Mouse (Mus musculus) neural tube, embryonic 13.5 days (tissue): ENCODE measurements around the gene Nprl3. TPM values are rescaled to one million over a fixed set of nuclear protein-coding genes. Genes with fewer than 3 reads are reported as not detected.
"Not testable (repeated sequence)": the region's sequence is repeated elsewhere in the genome, so short reads cannot be mapped to it uniquely, and the experiment has no call there.

Experiments used
- ATAC-seq: fragments of 200-750 bp; cut with Nextera tagmentation; 2 replicates; pipeline ENCODE4 v1.8.0; 2017; ENCODE audit warnings: low read depth, mild to moderate bottlenecking, moderate TSS enrichment, moderate library complexity
- H3K27ac ChIP-seq: fragments of 300-500 bp; sonication (generic); replicated peaks from 2 replicates; pipeline ENCODE4 v1.5.1; 2015; ENCODE audit warnings: moderate library complexity, mild to moderate bottlenecking, inconsistent platforms
- H3K27me3 ChIP-seq: fragments of 300-500 bp; sonication (generic); 2 replicates; pipeline ENCODE4 v1.6.1; 2015; ENCODE audit warnings: mild to moderate bottlenecking, inconsistent platforms
- H3K36me3 ChIP-seq: fragments of 300-500 bp; sonication (generic); 2 replicates; pipeline ENCODE4 v1.6.1; 2015; ENCODE audit warnings: mild to moderate bottlenecking, inconsistent platforms
- H3K4me1 ChIP-seq: fragments of 300-500 bp; sonication (generic); replicated peaks from 2 replicates; pipeline ENCODE4 v1.6.1; 2015; ENCODE audit warnings: inconsistent platforms
- H3K4me2 ChIP-seq: fragments of 300-500 bp; sonication (generic); 2 replicates; pipeline ENCODE4 v1.6.1; 2015; ENCODE audit warnings: inconsistent platforms, mild to moderate bottlenecking, moderate library complexity
- H3K4me3 ChIP-seq: fragments of 300-500 bp; sonication (generic); 2 replicates; pipeline ENCODE4 v1.5.1; 2015; ENCODE audit warnings: mild to moderate bottlenecking, inconsistent platforms
- H3K9ac ChIP-seq: fragments of 300-500 bp; sonication (generic); 2 replicates; pipeline ENCODE4 v1.6.1; 2015; ENCODE audit warnings: moderate library complexity, mild to moderate bottlenecking, inconsistent platforms
- H3K9me3 ChIP-seq: fragments of 300-500 bp; sonication (generic); 2 replicates; pipeline ENCODE4 v1.6.1; 2016; ENCODE audit warnings: inconsistent platforms
- WGBS: fragments of 180-500 bp; shearing (Covaris S2); methylation state at CpG from one replicate; pipeline ENCODE4 v1.1.7; 2015; 5-methylcytosine and 5-hydroxymethylcytosine counted together
- polyA plus RNA-seq: library from polyadenylated mRNA; unstranded; fragments of >200 nt; fragmentation: Nextera tagmentation; extraction: Ambion mirVana; gene quantifications from 2 replicates; pipeline ENCODE4 v1.2.1, GENCODE M21; 2015

Gene Nprl3
- polyA plus RNA-seq, 1 experiment from 2014 or later = 42.8 TPM

- Histone ChIP-seq H3K4me3 (no peak overlapping the region), H3K4me2 (peak overlapping the region; percentile 96), H3K27me3 (peaks cover 34% of the 10 kb centered on the region), H3K36me3 (no peaks in the 10 kb centered on the region), H3K4me1 (peaks cover 65% of the 10 kb centered on the region), H3K9me3 (no peaks in the 10 kb centered on the region), H3K27ac (no peak overlapping the region), H3K9ac (peak overlapping the region; percentile 31; the same call in 1 of the 2 replicates)
- no peak for ATAC-seq
- 87% methylated on average over 10 of the region's 10 CpGs for WGBS
Observed at GRCm38 (mm10) chr11:32219287-32219686, 48.2 kb downstream of the Nprl3 start.

- H3K4me3 ChIP-seq = no peak overlapping the region
- H3K36me3 ChIP-seq = peaks cover under 1% of the 10 kb centered on the region; the same call in 1 of the 2 replicates
- H3K9ac ChIP-seq = peak overlapping the region; percentile 1; the same call in 1 of the 2 replicates
- no peak for ATAC-seq
- peak overlapping the region; percentile 38; the same call in 1 of the 2 replicates for H3K27ac ChIP-seq
- H3K9me3 ChIP-seq = no peaks in the 10 kb centered on the region
- 45% methylated on average over 6 of the region's 6 CpGs for WGBS
- peaks cover 27% of the 10 kb centered on the region for H3K27me3 ChIP-seq
- H3K4me1 ChIP-seq = peaks cover 60% of the 10 kb centered on the region
- peak overlapping the region; percentile 96; the same call in 1 of the 2 replicates for H3K4me2 ChIP-seq
Observed at GRCm38 (mm10) chr11:32218501-32219050, 48.9 kb downstream of the Nprl3 start.

- peaks cover 48% of the 10 kb centered on the region for H3K4me1 ChIP-seq
- WGBS = 21% methylated on average over 8 of the region's 8 CpGs
- peaks cover 12% of the 10 kb centered on the region for H3K27me3 ChIP-seq
- no peak overlapping the region for H3K4me3 ChIP-seq
- H3K27ac ChIP-seq = no peak overlapping the region
- H3K36me3 ChIP-seq = peaks cover 17% of the 10 kb centered on the region; the same call in 1 of the 2 replicates
- H3K9me3 ChIP-seq = no peaks in the 10 kb centered on the region
- ATAC-seq = peak; percentile 27; the same call in 1 of the 2 replicates
- no peak overlapping the region for H3K4me2 ChIP-seq
- no peak overlapping the region for H3K9ac ChIP-seq
Observed at GRCm38 (mm10) chr11:32216851-32217250, 50.7 kb downstream of the Nprl3 start.

GRCm38 (mm10) chr11:32215372-32216162 is 51.9 kb downstream of the Nprl3 start:
- no peaks in the 10 kb centered on the region for H3K9me3 ChIP-seq
- no peak overlapping the region for H3K4me2 ChIP-seq
- peaks cover 28% of the 10 kb centered on the region for H3K36me3 ChIP-seq
- H3K27ac ChIP-seq = no peak overlapping the region
- H3K27me3 ChIP-seq = peaks cover 2% of the 10 kb centered on the region
- H3K4me3 ChIP-seq = no peak overlapping the region
- whole genome bisulfite sequencing = 94% methylated on average over 18 of the region's 18 CpGs
- no peak for ATAC-seq
- H3K4me1 ChIP-seq = peaks cover 37% of the 10 kb centered on the region
- H3K9ac ChIP-seq = no peak overlapping the region

GRCm38 (mm10) chr11:32210623-32211022 is 56.9 kb downstream of the Nprl3 start:
- Histone ChIP-seq H3K9ac (no peak overlapping the region), H3K4me3 (no peak overlapping the region), H3K36me3 (peaks cover 60% of the 10 kb centered on the region), H3K4me1 (peaks cover 9% of the 10 kb centered on the region), H3K4me2 (no peak overlapping the region), H3K27ac (no peak overlapping the region), H3K9me3 (no peaks in the 10 kb centered on the region), H3K27me3 (no peaks in the 10 kb centered on the region)
- no peak for ATAC-seq
- WGBS = 90% methylated on average over 9 of the region's 9 CpGs

GRCm38 (mm10) chr11:32205058-32205873 is 62.2 kb downstream of the Nprl3 start, which contains the start of gene Snrnp25:
TSS of gene Snrnp25 (plus strand) at chr11:32205415.
- ATAC-seq = peak; percentile 100
- H3K27ac ChIP-seq = 0 out of 2 replicates have a peak within 1 kb of the TSS, but pooled peaks have one; percentile 20
- H3K9me3 ChIP-seq = no peaks in the 10 kb centered on the region
- peaks cover 17% of the 10 kb centered on the region for H3K4me1 ChIP-seq
- peak within 1 kb of the TSS; percentile 60 for H3K4me3 ChIP-seq
- WGBS = under 1% methylated on average over 52 of the region's 52 CpGs
- peak within 1 kb of the TSS; percentile 76 for H3K9ac ChIP-seq
- H3K4me2 ChIP-seq = peak within 1 kb of the TSS; percentile 83
- H3K36me3 ChIP-seq = peaks cover 29% of the 10 kb centered on the region
- H3K27me3 ChIP-seq = no peaks in the 10 kb centered on the region

GRCm38 (mm10) chr11:32201922-32202685 is 65.4 kb downstream of the Nprl3 start:
- H3K4me2 ChIP-seq = no peak overlapping the region
- no peak for ATAC-seq

GRCm38 (mm10) chr11:32200992-32201391 is 66.5 kb downstream of the Nprl3 start:
- not testable (repeated sequence) for H3K4me2 ChIP-seq, H3K27ac ChIP-seq, H3K36me3 ChIP-seq, H3K9ac ChIP-seq, ATAC-seq, H3K9me3 ChIP-seq, H3K4me3 ChIP-seq, H3K27me3 ChIP-seq
- 64% methylated on average over 1 of the region's 1 CpGs for WGBS
- H3K4me1 ChIP-seq = peaks cover 12% of the 10 kb centered on the region

More at GRCm38 (mm10) chr11:32201922-32202685, 65.4 kb downstream of the Nprl3 start:
- Histone ChIP-seq H3K4me1 (peaks cover 17% of the 10 kb centered on the region), H3K27ac (no peak overlapping the region), H3K4me3 (no peak overlapping the region), H3K27me3 (no peaks in the 10 kb centered on the region), H3K9me3 (no peaks in the 10 kb centered on the region), H3K36me3 (no peaks in the 10 kb centered on the region), H3K9ac (no peak overlapping the region)
- 82% methylated on average over 11 of the region's 11 CpGs for WGBS

GRCm38 (mm10) chr11:32200075-32200601 is 67.4 kb downstream of the Nprl3 start, which contains the start of gene Il9r:
TSS of gene Il9r (minus strand) at chr11:32200279.
- H3K36me3 ChIP-seq = no peaks in the 10 kb centered on the region
- no peak within 1 kb of the TSS for H3K4me2 ChIP-seq
- WGBS = 77% methylated on average over 10 of the region's 10 CpGs
- peaks cover 7% of the 10 kb centered on the region for H3K4me1 ChIP-seq
- H3K4me3 ChIP-seq = no peak within 1 kb of the TSS
- no peak for ATAC-seq
- no peaks in the 10 kb centered on the region for H3K27me3 ChIP-seq
- no peak within 1 kb of the TSS for H3K27ac ChIP-seq
- no peaks in the 10 kb centered on the region for H3K9me3 ChIP-seq
- 0 out of 2 replicates have a peak within 1 kb of the TSS, but pooled peaks have one; percentile 26 for H3K9ac ChIP-seq

- Histone ChIP-seq H3K27ac (no peak overlapping the region), H3K4me1 (no peaks in the 10 kb centered on the region), H3K36me3 (no peaks in the 10 kb centered on the region), H3K27me3 (no peaks in the 10 kb centered on the region), H3K9ac (0 out of 2 replicates have a peak overlapping the region, but pooled peaks have one; percentile 26), H3K9me3 (no peaks in the 10 kb centered on the region), H3K4me3 (no peak overlapping the region), H3K4me2 (no peak overlapping the region)
- WGBS = 51% methylated on average over 6 of the region's 6 CpGs
- no peak; the same call in 1 of the 2 replicates for ATAC-seq
Observed at GRCm38 (mm10) chr11:32199230-32199629, 68.3 kb downstream of the Nprl3 start.
